Mouse (Mus musculus): ENCODE measurements around the gene Nectin4. TPM values are rescaled to one million over a fixed set of nuclear protein-coding genes. Genes with fewer than 3 reads are reported as not detected.

Nectin4 gene
- polyA plus RNA-seq, 1 experiment from 2014 or later = 26.5 TPM

DNA sequence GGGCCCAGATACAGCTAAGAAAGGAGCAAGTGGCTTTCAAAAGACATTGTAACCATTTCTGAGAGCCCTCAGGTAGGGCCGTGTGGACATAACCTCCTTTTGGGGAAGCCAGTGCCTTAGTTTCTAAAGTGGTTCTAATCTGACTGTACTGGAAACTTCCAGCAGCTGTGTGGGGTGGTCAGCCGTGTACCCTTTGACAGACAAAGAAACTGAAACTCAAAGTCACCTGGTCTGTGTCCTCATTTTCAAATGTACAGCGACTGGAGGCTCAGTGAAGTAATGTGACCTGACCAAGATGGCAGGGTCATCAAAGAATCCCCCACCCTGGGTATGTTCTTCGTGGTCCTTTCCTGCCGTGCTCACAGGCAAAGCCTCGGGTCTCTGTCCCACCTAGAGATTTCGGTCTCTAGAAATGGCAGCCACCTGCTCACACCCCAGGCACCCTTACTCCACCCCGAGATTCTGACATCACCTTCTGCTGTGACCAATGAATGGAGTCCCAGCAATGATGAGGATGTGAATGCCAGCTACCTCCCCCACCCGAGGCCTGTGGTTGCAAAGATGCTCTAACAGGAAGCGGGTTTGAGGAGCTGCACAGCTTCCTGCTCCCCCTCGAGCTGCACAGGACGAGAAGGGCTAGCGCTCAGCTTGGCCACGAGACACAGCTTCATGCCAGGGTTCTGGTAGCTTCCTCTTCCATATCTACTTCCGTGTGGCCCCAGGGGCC lies 18.6 kb downstream of the Nectin4 start, which contains the start of gene Arhgap30:
Gene Arhgap30, plus strand, starts transcription at position 579 of the 727 bp plus-strand sequence.
- Histone ChIP-seq H3K36me3 (no peaks in the 10 kb centered on the region), H3K4me1 (0 out of 2 replicates have a peak, but pooled peaks cover 4% of the 10 kb centered on the region), H3K9me3 (no peaks in the 10 kb centered on the region), H3K27ac (peak within 1 kb of the TSS; percentile 40; the same call in 1 of the 2 replicates), H3K9ac (no peak within 1 kb of the TSS), H3K4me3 (replicated peaks) (peak within 1 kb of the TSS; percentile 13; the same call in 1 of the 2 replicates), H3K27me3 (replicated peaks) (no peaks in the 10 kb centered on the region), H3K4me2 (no peak within 1 kb of the TSS)
- WGBS = 76% methylated on average over 15 of the region's 15 CpGs
- ATAC-seq (ENCODE audit: insufficient read depth, low FRiP score, low read depth) = peak; percentile 19; the same call in 1 of the 2 replicates

- ATAC-seq (ENCODE audit: insufficient read depth, low FRiP score, low read depth) = 0 out of 2 replicates have a peak, but pooled peaks have one; percentile 14
Observed at GRCm38 (mm10) chr1:171390101-171390500, 20.2 kb downstream of the Nectin4 start.

GRCm38 (mm10) chr1:171401821-171402220 lies 31.9 kb downstream of the Nectin4 start:
- 83% methylated on average over 4 of the region's 4 CpGs for WGBS

More at GRCm38 (mm10) chr1:171390101-171390500, 20.2 kb downstream of the Nectin4 start:
- no peak overlapping the region for H3K4me3 ChIP-seq (replicated peaks)
- H3K36me3 ChIP-seq = no peaks in the 10 kb centered on the region
- no peak overlapping the region for H3K9ac ChIP-seq
- H3K9me3 ChIP-seq = no peaks in the 10 kb centered on the region
- H3K27ac ChIP-seq = no peak overlapping the region; the same call in 1 of the 2 replicates
- H3K27me3 ChIP-seq (replicated peaks) = no peaks in the 10 kb centered on the region
- H3K4me1 ChIP-seq = 0 out of 2 replicates have a peak, but pooled peaks cover 4% of the 10 kb centered on the region
- WGBS = 58% methylated on average over 4 of the region's 4 CpGs
- H3K4me2 ChIP-seq = no peak overlapping the region

DNA sequence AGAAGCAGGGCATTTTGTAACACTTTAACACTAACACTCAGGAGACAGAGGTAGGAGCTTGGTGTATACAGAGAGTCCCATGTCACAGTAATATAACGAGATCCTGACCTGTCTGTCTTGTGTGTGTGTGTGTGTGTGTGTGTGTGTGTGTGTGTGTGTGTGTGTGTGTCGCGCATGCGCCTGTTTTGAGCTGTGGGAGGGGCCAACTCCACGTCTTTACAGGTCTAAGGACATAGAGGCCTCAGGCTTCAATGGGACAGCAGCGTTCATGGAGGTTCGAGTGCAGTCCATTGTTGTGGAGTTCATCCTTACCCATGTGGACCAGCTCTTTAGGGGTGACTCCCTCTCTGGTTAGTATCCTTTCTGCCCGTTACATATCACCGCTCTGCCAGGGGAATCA lies 33.1 kb downstream of the Nectin4 start:
- no peak overlapping the region for H3K27ac ChIP-seq
- H3K4me3 ChIP-seq (replicated peaks) = no peak overlapping the region
- 0 out of 2 replicates have a peak, but pooled peaks cover 5% of the 10 kb centered on the region for H3K27me3 ChIP-seq (replicated peaks)
- H3K9me3 ChIP-seq = no peaks in the 10 kb centered on the region
- no peak overlapping the region for H3K4me2 ChIP-seq
- 81% methylated on average over 9 of the region's 9 CpGs for WGBS
- no peaks in the 10 kb centered on the region for H3K4me1 ChIP-seq
- no peaks in the 10 kb centered on the region for H3K36me3 ChIP-seq
- no peak for ATAC-seq (ENCODE audit: insufficient read depth, low FRiP score, low read depth)
- H3K9ac ChIP-seq = no peak overlapping the region

More at GRCm38 (mm10) chr1:171401821-171402220, 31.9 kb downstream of the Nectin4 start:
- Histone ChIP-seq H3K9me3 (no peaks in the 10 kb centered on the region), H3K27ac (no peak overlapping the region), H3K27me3 (replicated peaks) (no peaks in the 10 kb centered on the region), H3K4me2 (no peak overlapping the region), H3K4me3 (replicated peaks) (no peak overlapping the region), H3K36me3 (no peaks in the 10 kb centered on the region), H3K9ac (no peak overlapping the region), H3K4me1 (no peaks in the 10 kb centered on the region)
- no peak for ATAC-seq (ENCODE audit: insufficient read depth, low FRiP score, low read depth)

GRCm38 (mm10) chr1:171407263-171407662 lies 37.4 kb downstream of the Nectin4 start:
- no peak overlapping the region for H3K4me2 ChIP-seq
- 78% methylated on average over 5 of the region's 5 CpGs for WGBS
- H3K27me3 ChIP-seq (replicated peaks) = 0 out of 2 replicates have a peak, but pooled peaks cover 5% of the 10 kb centered on the region
- H3K27ac ChIP-seq = no peak overlapping the region
- no peaks in the 10 kb centered on the region for H3K9me3 ChIP-seq
- no peak for ATAC-seq (ENCODE audit: insufficient read depth, low FRiP score, low read depth)
- no peak overlapping the region for H3K4me3 ChIP-seq (replicated peaks)
- H3K36me3 ChIP-seq = no peaks in the 10 kb centered on the region
- H3K4me1 ChIP-seq = no peaks in the 10 kb centered on the region
- no peak overlapping the region for H3K9ac ChIP-seq

- Histone ChIP-seq H3K27me3 (replicated peaks) (0 out of 2 replicates have a peak, but pooled peaks cover 5% of the 10 kb centered on the region), H3K4me3 (replicated peaks) (no peak overlapping the region), H3K9ac (no peak overlapping the region), H3K4me1 (peaks cover 10% of the 10 kb centered on the region; the same call in 1 of the 2 replicates), H3K36me3 (0 out of 2 replicates have a peak, but pooled peaks cover 1% of the 10 kb centered on the region), H3K27ac (no peak overlapping the region), H3K9me3 (no peaks in the 10 kb centered on the region), H3K4me2 (no peak overlapping the region)
- ATAC-seq (ENCODE audit: insufficient read depth, low FRiP score, low read depth) = no peak
- WGBS = 77% methylated on average over 1 of the region's 1 CpGs
Observed at GRCm38 (mm10) chr1:171410231-171410630, 40.3 kb downstream of the Nectin4 start.

DNA sequence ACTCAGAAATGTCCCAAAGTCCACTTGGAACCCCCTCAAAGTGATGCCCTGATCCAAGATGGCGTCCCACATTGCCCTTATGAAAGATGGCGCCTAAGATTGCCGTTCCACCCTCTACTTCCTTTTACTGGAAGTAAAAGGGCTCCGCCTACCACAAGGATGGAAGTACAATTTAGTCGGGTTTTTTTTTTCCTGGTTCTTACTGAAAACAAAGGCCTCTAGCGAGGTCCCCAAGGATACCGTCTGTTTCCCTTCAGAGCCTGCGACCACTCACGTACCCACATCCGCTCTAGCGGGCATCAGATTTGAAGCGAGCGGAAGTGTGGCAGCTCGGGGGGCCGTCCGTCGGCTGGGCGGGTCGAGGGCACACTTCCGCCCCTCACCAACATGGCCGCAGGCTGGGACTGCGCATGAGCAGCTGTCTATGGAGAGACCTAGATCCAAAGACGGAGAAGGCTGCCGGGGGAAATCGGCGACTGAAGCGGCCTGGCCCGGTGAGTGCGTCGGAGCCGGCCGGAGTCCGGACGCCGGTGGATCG lies 41.1 kb downstream of the Nectin4 start, which contains the start of gene Usf1:
Gene Usf1, plus strand, starts transcription at position 367 of the 538 bp plus-strand sequence.
- Histone ChIP-seq H3K27ac (peak within 1 kb of the TSS; percentile 94), H3K4me1 (peaks cover 10% of the 10 kb centered on the region; the same call in 1 of the 2 replicates), H3K4me2 (peak within 1 kb of the TSS; percentile 55), H3K9ac (peak within 1 kb of the TSS; percentile 85), H3K27me3 (replicated peaks) (0 out of 2 replicates have a peak, but pooled peaks cover 5% of the 10 kb centered on the region), H3K9me3 (no peaks in the 10 kb centered on the region), H3K36me3 (peaks cover 5% of the 10 kb centered on the region), H3K4me3 (replicated peaks) (peak within 1 kb of the TSS; percentile 97)
- WGBS = under 1% methylated on average over 36 of the region's 36 CpGs
- ATAC-seq (ENCODE audit: insufficient read depth, low FRiP score, low read depth) = peak; percentile 96

DNA sequence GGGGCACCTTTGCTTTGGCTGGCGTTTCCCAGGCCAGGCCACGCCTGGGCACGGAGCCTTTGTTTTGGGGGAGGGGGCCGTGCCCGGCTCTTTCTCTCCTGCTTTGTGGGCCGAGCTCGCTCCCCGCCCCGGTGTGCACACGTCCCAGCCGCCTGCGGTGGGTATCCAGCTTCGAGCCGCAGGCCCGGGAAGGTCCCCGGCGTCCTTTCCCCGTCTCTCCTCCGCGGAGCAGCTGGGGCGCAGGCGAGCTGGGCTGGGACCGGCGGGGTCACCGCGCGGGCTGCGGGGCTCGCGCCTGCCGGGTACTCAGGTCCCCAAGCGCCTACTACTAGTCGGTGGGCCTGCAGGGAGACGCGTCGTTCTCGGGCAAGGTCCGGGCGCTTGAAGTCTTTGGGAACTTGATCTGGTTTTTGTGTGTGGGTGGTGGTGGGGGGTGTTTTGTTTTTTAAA lies 41.6 kb downstream of the Nectin4 start:
- peak; percentile 61 for ATAC-seq (ENCODE audit: insufficient read depth, low FRiP score, low read depth)
- Histone ChIP-seq H3K36me3 (peaks cover 10% of the 10 kb centered on the region), H3K4me3 (replicated peaks) (peak overlapping the region; percentile 97), H3K9me3 (no peaks in the 10 kb centered on the region), H3K27me3 (replicated peaks) (0 out of 2 replicates have a peak, but pooled peaks cover 5% of the 10 kb centered on the region), H3K4me1 (peaks cover 10% of the 10 kb centered on the region; the same call in 1 of the 2 replicates), H3K27ac (peak overlapping the region; percentile 94), H3K4me2 (peak overlapping the region; percentile 55), H3K9ac (peak overlapping the region; percentile 85)
- 0% methylated on average over 34 of the region's 39 CpGs for WGBS

DNA sequence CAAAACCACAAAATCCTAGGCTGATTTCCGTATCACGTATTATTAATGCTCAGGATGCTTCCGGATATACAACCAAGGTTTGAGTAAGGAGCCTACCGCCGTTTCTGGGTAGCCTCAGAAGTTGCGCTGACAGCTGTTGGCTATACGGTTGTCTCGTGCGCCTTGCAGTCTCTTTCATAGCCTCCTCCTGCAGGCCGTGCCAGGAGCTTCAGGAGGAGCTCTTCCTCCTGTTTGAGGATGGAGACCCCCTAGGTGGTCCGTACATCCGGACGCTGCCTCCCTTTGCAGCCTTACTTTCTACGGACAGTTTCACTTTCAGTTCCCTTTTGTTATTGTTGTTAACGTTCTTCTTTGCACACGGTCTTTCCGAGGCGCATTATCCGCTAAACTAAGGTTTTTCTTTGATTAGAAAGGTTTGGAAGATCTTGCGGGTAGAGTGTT lies 42.1 kb downstream of the Nectin4 start:
- H3K4me2 ChIP-seq = peak overlapping the region; percentile 55
- H3K4me1 ChIP-seq = peaks cover 10% of the 10 kb centered on the region; the same call in 1 of the 2 replicates
- H3K9ac ChIP-seq = peak overlapping the region; percentile 85
- H3K27me3 ChIP-seq (replicated peaks) = 0 out of 2 replicates have a peak, but pooled peaks cover 5% of the 10 kb centered on the region
- H3K4me3 ChIP-seq (replicated peaks) = peak overlapping the region; percentile 97
- peaks cover 15% of the 10 kb centered on the region for H3K36me3 ChIP-seq
- ATAC-seq (ENCODE audit: insufficient read depth, low FRiP score, low read depth) = no peak
- H3K9me3 ChIP-seq = no peaks in the 10 kb centered on the region
- WGBS = under 1% methylated on average over 20 of the region's 20 CpGs
- peak overlapping the region; percentile 94 for H3K27ac ChIP-seq

DNA sequence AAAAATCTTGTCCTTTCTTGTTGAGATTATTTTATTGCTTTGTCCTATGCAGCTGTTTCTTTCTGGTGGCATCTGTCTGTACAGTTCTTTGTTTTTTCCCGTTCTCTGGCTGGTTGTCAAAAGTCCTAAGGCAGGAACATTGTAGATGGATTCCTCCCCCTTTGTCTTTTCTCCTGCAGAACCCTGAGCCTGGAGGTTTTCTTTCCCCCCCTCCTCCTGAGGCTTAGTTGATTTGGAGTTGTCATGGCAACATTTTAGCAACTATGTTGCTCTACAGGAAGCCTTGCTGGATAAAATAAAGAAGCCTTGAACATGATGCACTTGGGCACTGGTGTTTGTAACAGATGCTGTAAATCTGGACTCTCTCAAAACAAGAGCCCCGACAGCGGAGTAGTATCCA lies 42.5 kb downstream of the Nectin4 start:
- H3K9me3 ChIP-seq = no peaks in the 10 kb centered on the region
- H3K9ac ChIP-seq = peak overlapping the region; percentile 85; the same call in 1 of the 2 replicates
- WGBS = 34% methylated on average over 3 of the region's 3 CpGs
- 0 out of 2 replicates have a peak, but pooled peaks cover 5% of the 10 kb centered on the region for H3K27me3 ChIP-seq (replicated peaks)
- peak overlapping the region; percentile 94 for H3K27ac ChIP-seq
- H3K36me3 ChIP-seq = peaks cover 20% of the 10 kb centered on the region
- H3K4me1 ChIP-seq = peaks cover 10% of the 10 kb centered on the region; the same call in 1 of the 2 replicates
- H3K4me2 ChIP-seq = peak overlapping the region; percentile 55
- no peak for ATAC-seq (ENCODE audit: insufficient read depth, low FRiP score, low read depth)
- peak overlapping the region; percentile 97 for H3K4me3 ChIP-seq (replicated peaks)

- peaks cover 26% of the 10 kb centered on the region for H3K36me3 ChIP-seq
- no peak overlapping the region for H3K4me2 ChIP-seq
- no peaks in the 10 kb centered on the region for H3K9me3 ChIP-seq
- ATAC-seq (ENCODE audit: insufficient read depth, low FRiP score, low read depth) = no peak
- H3K4me1 ChIP-seq = peaks cover 10% of the 10 kb centered on the region; the same call in 1 of the 2 replicates
- H3K27ac ChIP-seq = no peak overlapping the region
- WGBS = 78% methylated on average over 8 of the region's 8 CpGs
- H3K27me3 ChIP-seq (replicated peaks) = no peaks in the 10 kb centered on the region
- no peak overlapping the region for H3K4me3 ChIP-seq (replicated peaks)
- no peak overlapping the region for H3K9ac ChIP-seq
Observed at GRCm38 (mm10) chr1:171413608-171414007, 43.7 kb downstream of the Nectin4 start.
